Mouse (Mus musculus) limb, embryonic 12.5 days (tissue): ENCODE results near the gene Tnfrsf4. TPM values are rescaled to one million over a fixed set of nuclear protein-coding genes. Genes with fewer than 3 reads are reported as not detected.
A peak's percentile ranks its signal among the peaks of the same experiment; 100 is the strongest.

Experiments
- ATAC-seq: fragments of 200-750 bp; cut with Nextera tagmentation; 2 replicates; pipeline ENCODE4 v1.8.0; 2017; ENCODE audit warnings: low read depth, moderate TSS enrichment; ENCODE audit not compliant: insufficient number of reproducible peaks, insufficient read depth, low FRiP score, low TSS enrichment
- H3K27ac ChIP-seq: fragments of 300-500 bp; sonication (generic); 2 replicates; pipeline ENCODE4 v1.5.1; 2016; ENCODE audit warnings: mild to moderate bottlenecking, moderate library complexity
- H3K27me3 ChIP-seq: fragments of 300-500 bp; sonication (generic); 2 replicates; pipeline ENCODE4 v1.6.1; 2016; ENCODE audit warnings: mild to moderate bottlenecking, moderate library complexity
- H3K36me3 ChIP-seq: fragments of 300-500 bp; sonication (generic); 2 replicates; pipeline ENCODE4 v1.6.1; 2016; ENCODE audit warnings: mild to moderate bottlenecking, moderate library complexity
- H3K4me1 ChIP-seq: fragments of 300-500 bp; sonication (generic); replicated peaks from 2 replicates; pipeline ENCODE4 v1.6.1; 2016
- H3K4me2 ChIP-seq: fragments of 300-500 bp; sonication (generic); 2 replicates; pipeline ENCODE4 v1.6.1; 2016; ENCODE audit warnings: mild to moderate bottlenecking, moderate library complexity
- H3K4me3 ChIP-seq: fragments of 300-500 bp; sonication (generic); replicated peaks from 2 replicates; pipeline ENCODE4 v1.5.1; 2016; ENCODE audit warnings: mild to moderate bottlenecking
- H3K9ac ChIP-seq: fragments of 300-500 bp; sonication (generic); replicated peaks from 2 replicates; pipeline ENCODE4 v1.6.1; 2016; ENCODE audit warnings: mild to moderate bottlenecking, moderate library complexity
- H3K9me3 ChIP-seq: fragments of 300-500 bp; sonication (generic); 2 replicates; pipeline ENCODE4 v1.6.1; 2016; ENCODE audit warnings: mild to moderate bottlenecking, moderate library complexity
- WGBS: fragments of 180-500 bp; shearing (Covaris S2); methylation state at CpG from one replicate; pipeline ENCODE4 v1.1.7; 2016; 5-methylcytosine and 5-hydroxymethylcytosine counted together
- polyA plus RNA-seq: library from polyadenylated mRNA; unstranded; fragments of >200 nt; fragmentation: Nextera tagmentation; extraction: Ambion mirVana; gene quantifications from 2 replicates; pipeline ENCODE4 v1.2.1, GENCODE M21; 2016

Tnfrsf4 gene
- polyA plus RNA-seq, 1 experiment from 2014 or later: 0.84 TPM

- H3K9me3 ChIP-seq: no peaks in the 10 kb centered on the region
- peaks cover 34% of the 10 kb centered on the region for H3K36me3 ChIP-seq
- ATAC-seq: no peak
- peaks cover 25% of the 10 kb centered on the region for H3K4me1 ChIP-seq
- 62% methylated on average over 9 of the region's 9 CpGs for WGBS
- H3K4me2 ChIP-seq: peak overlapping the region; percentile 75
- H3K27me3 ChIP-seq: peaks cover 21% of the 10 kb centered on the region
- peak overlapping the region; percentile 95 for H3K27ac ChIP-seq
- H3K9ac ChIP-seq: peak overlapping the region; percentile 60
- peak overlapping the region; percentile 49 for H3K4me3 ChIP-seq
Observed at GRCm38 (mm10) chr4:156030651-156031118, 17.0 kb downstream of the Tnfrsf4 start.

GRCm38 (mm10) chr4:156031255-156031592 lies 17.6 kb downstream of the Tnfrsf4 start:
- WGBS: 4% methylated on average over 7 of the region's 7 CpGs
- H3K36me3 ChIP-seq: peaks cover 28% of the 10 kb centered on the region
- no peak; the same call in 1 of the 2 replicates for ATAC-seq
- H3K4me3 ChIP-seq: peak overlapping the region; percentile 49
- H3K9me3 ChIP-seq: no peaks in the 10 kb centered on the region
- peaks cover 26% of the 10 kb centered on the region for H3K27me3 ChIP-seq
- H3K9ac ChIP-seq: peak overlapping the region; percentile 60
- peak overlapping the region; percentile 75 for H3K4me2 ChIP-seq
- peak overlapping the region; percentile 95 for H3K27ac ChIP-seq
- peaks cover 25% of the 10 kb centered on the region for H3K4me1 ChIP-seq

- peak; percentile 88 for ATAC-seq
- peaks cover 25% of the 10 kb centered on the region for H3K4me1 ChIP-seq
Observed at GRCm38 (mm10) chr4:156031593-156032391, 18.1 kb downstream of the Tnfrsf4 start.

GRCm38 (mm10) chr4:156032856-156033255 lies 19.2 kb downstream of the Tnfrsf4 start:
- Histone ChIP-seq H3K4me2 (peak overlapping the region; percentile 75; the same call in 1 of the 2 replicates), H3K36me3 (peaks cover 13% of the 10 kb centered on the region), H3K9ac (no peak overlapping the region), H3K4me3 (no peak overlapping the region), H3K4me1 (peaks cover 25% of the 10 kb centered on the region), H3K27ac (peak overlapping the region; percentile 95), H3K27me3 (peaks cover 30% of the 10 kb centered on the region), H3K9me3 (no peaks in the 10 kb centered on the region)
- ATAC-seq: no peak
- WGBS: 89% methylated on average over 4 of the region's 4 CpGs

More at GRCm38 (mm10) chr4:156031593-156032391, 18.1 kb downstream of the Tnfrsf4 start:
- H3K4me3 ChIP-seq: peak overlapping the region; percentile 49
- peaks cover 28% of the 10 kb centered on the region for H3K27me3 ChIP-seq
- H3K27ac ChIP-seq: peak overlapping the region; percentile 95
- H3K9ac ChIP-seq: peak overlapping the region; percentile 60
- H3K36me3 ChIP-seq: peaks cover 24% of the 10 kb centered on the region
- under 1% methylated on average over 24 of the region's 24 CpGs for WGBS
- H3K9me3 ChIP-seq: no peaks in the 10 kb centered on the region
- peak overlapping the region; percentile 75 for H3K4me2 ChIP-seq

GRCm38 (mm10) chr4:156033476-156034119 lies 20.0 kb downstream of the Tnfrsf4 start:
- H3K4me3 ChIP-seq: no peak overlapping the region
- WGBS: 53% methylated on average over 6 of the region's 6 CpGs
- H3K36me3 ChIP-seq: peaks cover 6% of the 10 kb centered on the region
- ATAC-seq: no peak
- no peak overlapping the region for H3K4me2 ChIP-seq
- H3K9ac ChIP-seq: no peak overlapping the region
- peaks cover 25% of the 10 kb centered on the region for H3K4me1 ChIP-seq
- H3K27ac ChIP-seq: no peak overlapping the region
- no peaks in the 10 kb centered on the region for H3K9me3 ChIP-seq
- H3K27me3 ChIP-seq: peaks cover 30% of the 10 kb centered on the region

GRCm38 (mm10) chr4:156034301-156034700 lies 20.7 kb downstream of the Tnfrsf4 start:
- 65% methylated on average over 4 of the region's 4 CpGs for whole genome bisulfite sequencing
- Histone ChIP-seq H3K9me3 (no peaks in the 10 kb centered on the region), H3K27me3 (peaks cover 30% of the 10 kb centered on the region), H3K4me3 (peak overlapping the region; percentile 15), H3K36me3 (peaks cover 3% of the 10 kb centered on the region; the same call in 1 of the 2 replicates), H3K27ac (no peak overlapping the region), H3K9ac (no peak overlapping the region), H3K4me2 (0 out of 2 replicates have a peak overlapping the region, but pooled peaks have one; percentile 46), H3K4me1 (peaks cover 25% of the 10 kb centered on the region)
- ATAC-seq: no peak

GRCm38 (mm10) chr4:156034901-156035300 lies 21.3 kb downstream of the Tnfrsf4 start:
- Histone ChIP-seq H3K4me1 (peaks cover 25% of the 10 kb centered on the region), H3K36me3 (no peaks in the 10 kb centered on the region), H3K4me2 (peak overlapping the region; percentile 46), H3K4me3 (peak overlapping the region; percentile 15), H3K9me3 (no peaks in the 10 kb centered on the region), H3K27ac (no peak overlapping the region), H3K27me3 (peaks cover 30% of the 10 kb centered on the region), H3K9ac (0 out of 2 replicates have a peak overlapping the region, but pooled peaks have one; percentile 8)
- 7% methylated on average over 25 of the region's 25 CpGs for WGBS
- ATAC-seq: no peak

- no peak overlapping the region for H3K27ac ChIP-seq
- no peak for ATAC-seq
- 51% methylated on average over 5 of the region's 5 CpGs for WGBS
Observed at GRCm38 (mm10) chr4:156044754-156045153, 31.1 kb downstream of the Tnfrsf4 start.

GRCm38 (mm10) chr4:156049779-156050178 lies 36.1 kb downstream of the Tnfrsf4 start:
- Histone ChIP-seq H3K36me3 (no peaks in the 10 kb centered on the region), H3K4me2 (no peak overlapping the region), H3K27me3 (no peaks in the 10 kb centered on the region), H3K9me3 (no peaks in the 10 kb centered on the region), H3K4me1 (no peaks in the 10 kb centered on the region), H3K9ac (no peak overlapping the region), H3K4me3 (no peak overlapping the region), H3K27ac (no peak overlapping the region)
- WGBS: 85% methylated on average over 3 of the region's 3 CpGs
- ATAC-seq: no peak

More at GRCm38 (mm10) chr4:156044754-156045153, 31.1 kb downstream of the Tnfrsf4 start:
- H3K36me3 ChIP-seq: no peaks in the 10 kb centered on the region
- H3K9me3 ChIP-seq: no peaks in the 10 kb centered on the region
- no peaks in the 10 kb centered on the region for H3K4me1 ChIP-seq
- H3K4me3 ChIP-seq: no peak overlapping the region
- H3K4me2 ChIP-seq: no peak overlapping the region
- H3K9ac ChIP-seq: no peak overlapping the region
- H3K27me3 ChIP-seq: no peaks in the 10 kb centered on the region

- ATAC-seq: no peak
- H3K4me1 ChIP-seq: no peaks in the 10 kb centered on the region
- no peak overlapping the region for H3K9ac ChIP-seq
- no peak overlapping the region for H3K4me2 ChIP-seq
- WGBS: 75% methylated on average over 6 of the region's 6 CpGs
- no peaks in the 10 kb centered on the region for H3K9me3 ChIP-seq
- no peaks in the 10 kb centered on the region for H3K27me3 ChIP-seq
- no peaks in the 10 kb centered on the region for H3K36me3 ChIP-seq
- no peak overlapping the region for H3K27ac ChIP-seq
- H3K4me3 ChIP-seq: no peak overlapping the region
Observed at GRCm38 (mm10) chr4:156050391-156050980, 36.8 kb downstream of the Tnfrsf4 start.

GRCm38 (mm10) chr4:156053113-156053512 lies 39.5 kb downstream of the Tnfrsf4 start:
- ATAC-seq: no peak
- Histone ChIP-seq H3K9me3 (no peaks in the 10 kb centered on the region), H3K4me1 (no peaks in the 10 kb centered on the region), H3K4me3 (no peak overlapping the region), H3K27me3 (no peaks in the 10 kb centered on the region), H3K9ac (no peak overlapping the region), H3K36me3 (no peaks in the 10 kb centered on the region), H3K27ac (no peak overlapping the region), H3K4me2 (no peak overlapping the region)
- WGBS: 86% methylated on average over 4 of the region's 4 CpGs
